Mouse (Mus musculus): Measurements from ENCODE around the gene Sfta2. TPM values are rescaled to one million over a fixed set of nuclear protein-coding genes. Genes with fewer than 3 reads are reported as not detected.

The Sfta2 gene
- total RNA-seq (2014; fragmentation: Nextera tagmentation) (not detected in 2 replicates), total RNA-seq (2017) (not detected in 2 replicates), polyA plus RNA-seq (2012) (not detected in 2 replicates)

DNA sequence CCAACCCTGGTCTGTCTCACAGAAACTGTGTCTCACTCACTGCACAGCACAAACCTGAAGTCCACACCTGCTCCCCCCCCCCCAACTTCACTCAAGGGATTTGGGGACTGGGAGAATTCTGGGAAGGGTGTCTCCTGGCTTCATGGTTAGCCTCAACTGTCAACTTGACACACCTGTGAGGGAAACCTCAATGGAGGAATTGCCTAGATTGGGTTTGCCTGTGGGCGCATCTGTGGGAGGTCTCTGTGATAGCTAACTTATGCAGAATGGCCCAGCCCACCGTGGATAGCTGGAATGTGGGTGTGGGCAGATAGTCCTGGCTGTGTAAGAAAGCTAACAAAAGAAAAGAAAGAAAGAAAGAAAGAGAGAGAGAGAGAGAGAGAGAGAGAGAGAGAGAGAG is at the start of gene Sfta2:
Gene Sfta2, plus strand, starts transcription at position 301 of the 400 bp plus-strand sequence.
- Histone ChIP-seq H3K4me3 (ENCODE audit: low read depth, low read length) (no peak within 1 kb of the TSS), H3K4me1 (ENCODE audit: insufficient read depth, low read depth, low read length) (no peaks in the 10 kb centered on the region), H3K9me3 (replicated peaks) (peaks cover 3% of the 10 kb centered on the region; the same call in 1 of the 2 replicates), H3K36me3 (replicated peaks) (no peaks in the 10 kb centered on the region), H3K27me3 (ENCODE audit: insufficient read depth, low read length) (peaks cover 3% of the 10 kb centered on the region; the same call in 1 of the 2 replicates)
- ATAC-seq (ENCODE audit: extremely low read depth, insufficient number of reproducible peaks, low FRiP score, poor library complexity, severe bottlenecking) (no peak), DNase-seq (ENCODE audit: low spot score) (no peak)
- TF ChIP-seq TAL1 (conservative IDR thresholded peaks at IDR 0.05; ENCODE audit: low read depth, low read length) (no peak), GATA1 (IDR thresholded peaks at IDR 0.05; ENCODE audit: borderline replicate concordance, low read length) (no peak), POLR2AphosphoS5 (IDR thresholded peaks at IDR 0.05; ENCODE audit: insufficient replicate concordance, low read depth, low read length) (no peak)

DNA sequence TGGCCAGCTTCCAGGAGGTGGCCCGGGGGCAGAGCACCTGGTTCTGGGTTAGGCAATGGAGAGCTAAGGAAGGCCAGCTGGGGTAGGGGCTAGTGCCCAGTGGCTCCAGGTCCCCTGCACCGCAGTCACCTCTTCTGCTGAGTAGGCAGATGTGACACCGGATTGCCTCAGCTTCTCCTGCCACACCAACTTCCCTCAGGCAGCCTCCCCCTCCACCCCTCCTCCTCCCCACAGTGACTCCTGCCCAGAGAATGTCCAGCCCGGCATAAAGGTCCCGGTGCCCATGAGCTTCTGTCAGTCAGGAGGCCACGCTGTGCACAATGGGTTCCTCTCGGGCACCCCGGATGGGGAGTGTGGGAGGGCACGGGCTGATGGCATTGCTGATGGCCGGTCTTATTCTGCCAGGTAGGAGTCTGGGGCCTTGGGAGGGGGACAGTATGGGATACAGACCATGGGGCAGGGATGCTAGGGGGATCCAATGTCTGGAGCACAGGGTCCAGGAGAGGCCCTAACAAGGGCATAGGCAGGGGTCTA is 49.4 kb upstream of the Sfta2 start, which contains the start of gene Cdsn:
Gene Cdsn, plus strand, starts transcription at position 248 of the 534 bp plus-strand sequence.
- no peak within 1 kb of the TSS for H3K4me3 ChIP-seq (ENCODE audit: low read depth, low read length)
- no peak for TF ChIP-seq TAL1 (conservative IDR thresholded peaks at IDR 0.05; ENCODE audit: low read depth, low read length)
- TF ChIP-seq CTCF (IDR thresholded peaks at IDR 0.05; ENCODE audit: low read depth, low read length), result no peak
- TF ChIP-seq POLR2AphosphoS5 (IDR thresholded peaks at IDR 0.05; ENCODE audit: insufficient replicate concordance, low read depth, low read length), result no peak
- TF ChIP-seq GATA1 (IDR thresholded peaks at IDR 0.05; ENCODE audit: borderline replicate concordance, low read length), result no peak
- no peak for TF ChIP-seq GATA2 (IDR thresholded peaks at IDR 0.05; ENCODE audit: borderline replicate concordance, low read depth, low read length)
- DNase-seq (ENCODE audit: low spot score), result no peak
- H3K27me3 ChIP-seq (ENCODE audit: insufficient read depth, low read length), result peaks cover 7% of the 10 kb centered on the region; the same call in 1 of the 2 replicates
- H3K9me3 ChIP-seq (replicated peaks), result 0 out of 2 replicates have a peak, but pooled peaks cover 3% of the 10 kb centered on the region
- no peaks in the 10 kb centered on the region for H3K36me3 ChIP-seq (replicated peaks)
- no peaks in the 10 kb centered on the region for H3K4me1 ChIP-seq (ENCODE audit: insufficient read depth, low read depth, low read length)
- no peak for ATAC-seq (ENCODE audit: extremely low read depth, insufficient number of reproducible peaks, low FRiP score, poor library complexity, severe bottlenecking)

DNA sequence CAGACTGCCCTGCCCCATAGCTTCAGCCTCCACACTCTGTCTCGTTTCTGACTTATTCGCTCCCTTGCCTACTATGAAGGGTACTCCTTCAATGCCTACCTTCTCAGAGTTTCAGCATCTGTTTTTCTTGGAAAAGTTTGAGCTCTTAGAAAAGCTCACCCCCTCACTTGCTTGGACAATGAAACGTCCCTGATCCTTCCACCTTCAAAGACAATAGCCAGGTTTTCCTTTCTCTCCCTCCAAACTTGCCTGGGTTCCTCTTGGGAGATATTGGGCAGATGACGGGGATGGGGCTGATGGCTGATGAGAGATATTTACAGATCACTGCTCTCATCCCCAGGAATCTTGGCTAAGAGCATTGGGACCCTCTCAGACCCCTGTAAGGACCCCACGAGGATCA is 47.0 kb upstream of the Sfta2 start:
- Histone ChIP-seq H3K9me3 (replicated peaks) (0 out of 2 replicates have a peak, but pooled peaks cover 3% of the 10 kb centered on the region), H3K36me3 (replicated peaks) (no peaks in the 10 kb centered on the region), H3K4me1 (ENCODE audit: insufficient read depth, low read depth, low read length) (no peaks in the 10 kb centered on the region), H3K4me3 (ENCODE audit: low read depth, low read length) (no peak overlapping the region), H3K27me3 (ENCODE audit: insufficient read depth, low read length) (peaks cover 7% of the 10 kb centered on the region; the same call in 1 of the 2 replicates)
- TF ChIP-seq POLR2AphosphoS5 (IDR thresholded peaks at IDR 0.05; ENCODE audit: insufficient replicate concordance, low read depth, low read length) (no peak), CTCF (IDR thresholded peaks at IDR 0.05; ENCODE audit: low read depth, low read length) (no peak), GATA2 (IDR thresholded peaks at IDR 0.05; ENCODE audit: borderline replicate concordance, low read depth, low read length) (no peak), TAL1 (conservative IDR thresholded peaks at IDR 0.05; ENCODE audit: low read depth, low read length) (no peak), GATA1 (IDR thresholded peaks at IDR 0.05; ENCODE audit: borderline replicate concordance, low read length) (no peak)
- no peak for ATAC-seq (ENCODE audit: extremely low read depth, insufficient number of reproducible peaks, low FRiP score, poor library complexity, severe bottlenecking)
- no peak for DNase-seq (ENCODE audit: low spot score)

DNA sequence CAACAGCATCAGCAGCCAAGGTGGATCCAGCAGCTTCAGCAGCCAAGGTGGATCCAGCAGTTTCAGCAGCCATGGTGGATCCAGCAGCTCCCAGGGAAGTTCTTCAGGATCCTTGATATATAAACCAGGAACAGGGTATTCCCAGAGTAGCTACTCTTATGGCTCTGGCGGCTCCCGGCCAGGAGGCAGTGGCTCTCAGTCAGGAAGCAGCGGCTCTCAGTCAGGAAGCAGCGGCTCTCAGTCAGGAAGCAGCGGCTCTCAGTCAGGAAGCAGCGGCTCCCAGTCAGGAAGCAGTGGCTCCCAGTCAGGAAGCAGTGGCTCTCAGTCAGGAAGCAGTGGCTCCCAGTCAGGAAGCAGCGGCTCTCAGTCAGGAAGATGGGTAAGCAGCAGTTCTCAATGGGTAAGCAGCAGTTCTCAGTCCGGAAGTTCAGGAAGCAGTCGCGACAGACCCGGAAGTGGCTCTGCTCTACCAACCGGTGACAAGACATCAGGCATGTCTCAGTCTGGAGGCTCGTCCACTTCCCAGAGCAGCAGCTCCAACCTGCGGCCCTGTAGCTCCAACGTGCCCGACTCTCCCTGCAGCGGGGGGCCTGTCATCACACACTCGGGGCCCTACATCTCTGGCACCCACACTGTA is 46.5 kb upstream of the Sfta2 start:
- no peak overlapping the region for H3K4me3 ChIP-seq (ENCODE audit: low read depth, low read length)
- no peaks in the 10 kb centered on the region for H3K4me1 ChIP-seq (ENCODE audit: insufficient read depth, low read depth, low read length)
- no peaks in the 10 kb centered on the region for H3K36me3 ChIP-seq (replicated peaks)
- peaks cover 7% of the 10 kb centered on the region; the same call in 1 of the 2 replicates for H3K27me3 ChIP-seq (ENCODE audit: insufficient read depth, low read length)
- H3K9me3 ChIP-seq (replicated peaks), result 0 out of 2 replicates have a peak, but pooled peaks cover 3% of the 10 kb centered on the region
- ATAC-seq (ENCODE audit: extremely low read depth, insufficient number of reproducible peaks, low FRiP score, poor library complexity, severe bottlenecking) (no peak), DNase-seq (ENCODE audit: low spot score) (no peak)
- TF ChIP-seq CTCF (IDR thresholded peaks at IDR 0.05; ENCODE audit: low read depth, low read length) (no peak), POLR2AphosphoS5 (IDR thresholded peaks at IDR 0.05; ENCODE audit: insufficient replicate concordance, low read depth, low read length) (no peak), GATA1 (IDR thresholded peaks at IDR 0.05; ENCODE audit: borderline replicate concordance, low read length) (no peak), TAL1 (conservative IDR thresholded peaks at IDR 0.05; ENCODE audit: low read depth, low read length) (no peak), GATA2 (IDR thresholded peaks at IDR 0.05; ENCODE audit: borderline replicate concordance, low read depth, low read length) (no peak)

DNA sequence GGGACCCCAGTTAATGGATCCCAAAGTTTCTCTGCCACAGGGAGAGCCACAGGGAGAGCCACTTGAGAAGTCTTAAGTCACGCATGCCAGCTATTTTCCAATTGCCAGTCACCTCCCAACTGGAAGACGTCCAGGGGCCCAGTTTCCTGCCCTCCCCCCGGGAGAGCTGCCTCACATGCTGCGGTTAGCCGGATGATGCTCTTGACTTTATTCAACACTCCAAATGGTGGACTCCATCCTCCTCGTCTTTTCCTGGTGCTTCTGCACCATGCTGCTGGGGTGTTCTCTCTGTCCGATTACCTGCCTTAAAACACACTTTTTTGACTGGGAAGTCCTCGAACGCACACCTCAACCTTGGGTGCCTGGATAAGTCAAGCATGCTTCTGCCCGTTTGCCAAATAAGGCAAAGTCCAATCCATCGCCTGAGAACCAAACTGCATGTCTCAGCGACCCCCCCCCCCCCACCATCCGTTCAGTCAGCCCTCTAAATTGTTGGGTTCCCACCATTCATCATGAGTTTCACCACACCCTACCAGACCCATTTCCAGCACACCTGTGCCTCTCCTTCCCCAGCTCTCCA is 45.1 kb upstream of the Sfta2 start:
- Histone ChIP-seq H3K9me3 (replicated peaks) (0 out of 2 replicates have a peak, but pooled peaks cover 3% of the 10 kb centered on the region), H3K27me3 (ENCODE audit: insufficient read depth, low read length) (peaks cover 10% of the 10 kb centered on the region; the same call in 1 of the 2 replicates), H3K4me3 (ENCODE audit: low read depth, low read length) (no peak overlapping the region), H3K36me3 (replicated peaks) (no peaks in the 10 kb centered on the region), H3K4me1 (ENCODE audit: insufficient read depth, low read depth, low read length) (no peaks in the 10 kb centered on the region)
- no peak for DNase-seq (ENCODE audit: low spot score)
- ATAC-seq (ENCODE audit: extremely low read depth, insufficient number of reproducible peaks, low FRiP score, poor library complexity, severe bottlenecking), result no peak
- TF ChIP-seq GATA1 (IDR thresholded peaks at IDR 0.05; ENCODE audit: borderline replicate concordance, low read length), result no peak

DNA sequence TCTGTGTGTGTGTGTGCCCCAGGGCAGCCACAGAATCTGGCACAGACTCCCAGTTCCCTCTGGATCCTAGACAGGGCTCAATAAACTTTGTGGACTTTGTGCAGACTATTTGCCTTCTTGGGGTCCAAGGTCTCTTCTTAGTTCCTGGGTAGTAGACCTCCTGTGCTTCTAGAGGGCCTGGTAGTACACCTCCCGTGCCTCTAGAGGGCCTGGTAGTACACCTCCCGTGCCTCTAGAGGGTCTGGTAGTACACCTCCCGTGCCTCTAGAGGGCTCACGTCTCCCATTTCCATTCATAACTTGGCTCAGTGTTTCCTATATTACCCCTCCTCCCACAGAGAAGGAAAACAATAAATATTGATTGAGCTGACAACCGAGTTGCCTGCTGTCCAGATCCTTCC is 44.5 kb upstream of the Sfta2 start:
- DNase-seq (ENCODE audit: low spot score) (no peak), ATAC-seq (ENCODE audit: extremely low read depth, insufficient number of reproducible peaks, low FRiP score, poor library complexity, severe bottlenecking) (no peak)
- Histone ChIP-seq H3K36me3 (replicated peaks) (no peaks in the 10 kb centered on the region), H3K4me3 (ENCODE audit: low read depth, low read length) (no peak overlapping the region), H3K9me3 (replicated peaks) (0 out of 2 replicates have a peak, but pooled peaks cover 3% of the 10 kb centered on the region), H3K27me3 (ENCODE audit: insufficient read depth, low read length) (peaks cover 8% of the 10 kb centered on the region; the same call in 1 of the 2 replicates), H3K4me1 (ENCODE audit: insufficient read depth, low read depth, low read length) (no peaks in the 10 kb centered on the region)
- peak; percentile 78 for TF ChIP-seq CTCF (IDR thresholded peaks at IDR 0.05; ENCODE audit: low read depth, low read length)
- TF ChIP-seq POLR2AphosphoS5 (IDR thresholded peaks at IDR 0.05; ENCODE audit: insufficient replicate concordance, low read depth, low read length), result no peak

Data from G1E (cell line).